ENCODE assay signal across 9 mouse cellular contexts in the genomic region with DNA sequence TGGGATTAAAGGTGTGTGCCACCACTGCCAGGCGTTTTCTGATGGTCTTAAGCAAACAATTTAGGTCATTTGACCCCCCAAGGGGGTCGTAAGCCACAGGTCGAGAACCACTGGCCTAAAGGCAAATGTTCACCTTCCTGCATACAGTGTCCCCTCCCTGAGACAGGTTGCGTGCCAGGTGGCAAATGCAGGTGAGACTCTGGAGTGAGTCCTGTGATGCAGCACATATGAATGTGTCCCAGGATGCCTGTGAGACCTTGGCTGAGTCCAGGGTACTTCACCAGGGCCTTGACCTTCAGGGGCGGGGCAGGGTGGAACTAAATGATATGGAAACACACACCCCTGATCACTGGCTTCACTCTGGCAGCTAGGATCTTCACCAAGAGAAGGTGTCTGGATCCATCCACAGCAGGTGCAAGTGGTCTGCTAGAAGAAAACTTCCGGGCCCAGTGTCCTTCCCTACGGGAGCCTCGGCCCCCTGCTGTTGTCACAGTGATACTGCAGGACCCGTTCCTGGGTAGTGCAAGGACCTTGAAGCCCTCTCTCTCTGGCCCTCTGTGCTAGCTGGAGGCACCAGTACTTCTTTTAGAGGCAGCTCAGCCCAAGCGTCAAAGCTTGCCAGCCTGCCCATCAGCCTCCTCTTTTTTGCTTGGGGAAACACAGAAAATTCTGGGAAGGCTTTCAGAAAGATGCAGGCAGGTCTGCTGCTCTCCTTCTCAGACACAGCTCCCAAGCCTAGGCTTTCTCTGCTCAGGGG. TPM values are rescaled to one million over a fixed set of nuclear protein-coding genes. Genes with fewer than 3 reads are reported as not detected.
DNase-seq lines count a peak whose midpoint lies in the region; ATAC-seq and TF ChIP-seq lines count a peak whose summit lies in the region.
"Had no signal": no experiment of that assay in that cellular context is flagged by ENCODE, and none has a peak within 500 bp of the region (broad histone marks: within the 10 kb centered on the region; RNA-seq: fewer than 3 reads in every experiment).

No protein-coding gene starts in this region.

- H3K27ac ChIP-seq in forebrain, postnatal 0 days (ENCODE audit: low read depth, low read length), result no peak overlapping the region
- H3K27ac ChIP-seq in forebrain, embryonic 12.5 days, result no peak overlapping the region
- no peak overlapping the region for H3K27ac ChIP-seq in testis, adult 2 months (ENCODE audit: control insufficient read depth, insufficient read depth, low read depth, low read length)
- no peak overlapping the region for H3K27ac ChIP-seq in embryonic fibroblast, embryonic 13.5 days (ENCODE audit: insufficient read depth, low read length)
- H3K27ac ChIP-seq in intestine, postnatal 0 days (ENCODE audit: low read depth, low read length), result no peak overlapping the region; the same call in 1 of the 2 replicates

- no peaks in the 10 kb centered on the region for H3K9me3 ChIP-seq in forebrain, postnatal 0 days (ENCODE audit: low read length)
- H3K9me3 ChIP-seq in forebrain, embryonic 12.5 days, result no peaks in the 10 kb centered on the region
- H3K9me3 ChIP-seq in intestine, postnatal 0 days (ENCODE audit: control insufficient read depth), result no peaks in the 10 kb centered on the region

- no peak overlapping the region for H3K9ac ChIP-seq in forebrain, postnatal 0 days
- H3K9ac ChIP-seq in forebrain, embryonic 12.5 days, result no peak overlapping the region
- H3K9ac ChIP-seq in intestine, postnatal 0 days (ENCODE audit: low read depth, low read length), result 0 out of 2 replicates have a peak overlapping the region, but pooled peaks have one; percentile 17

- H3K4me1 ChIP-seq in forebrain, postnatal 0 days (ENCODE audit: insufficient read depth), result peaks cover 8% of the 10 kb centered on the region
- H3K4me1 ChIP-seq in forebrain, embryonic 12.5 days, result peaks cover 38% of the 10 kb centered on the region
- peaks cover 13% of the 10 kb centered on the region for H3K4me1 ChIP-seq in testis, adult 2 months (ENCODE audit: control insufficient read depth, insufficient read depth, low read length)
- peaks cover 6% of the 10 kb centered on the region for H3K4me1 ChIP-seq in embryonic fibroblast, embryonic 13.5 days (ENCODE audit: control insufficient read depth, insufficient read depth, low read length)
- H3K4me1 ChIP-seq in intestine, postnatal 0 days (replicated peaks; ENCODE audit: control insufficient read depth, insufficient read depth, low read length), result peaks cover 23% of the 10 kb centered on the region; the same call in 1 of the 2 replicates

- no peak for DNase-seq in forebrain, postnatal 0 days
- DNase-seq in testis, postnatal 14 days (ENCODE audit: low spot score), result no peak
- peak; percentile 65 to 74 for DNase-seq in lung, postnatal 4 days
- peak; percentile 76 for DNase-seq in thymus, postnatal 25 days

- no peaks in the 10 kb centered on the region for H3K27me3 ChIP-seq in forebrain, postnatal 0 days (ENCODE audit: insufficient read depth, low read length)
- H3K27me3 ChIP-seq in forebrain, embryonic 12.5 days, result no peaks in the 10 kb centered on the region
- no peaks in the 10 kb centered on the region for H3K27me3 ChIP-seq in testis, adult 2 months (ENCODE audit: control insufficient read depth, insufficient read depth, low read length)
- H3K27me3 ChIP-seq in intestine, postnatal 0 days (replicated peaks; ENCODE audit: control insufficient read depth, insufficient read depth, low read length), result no peaks in the 10 kb centered on the region

- no peak overlapping the region for H3K4me3 ChIP-seq in forebrain, postnatal 0 days (ENCODE audit: low read depth, low read length)
- no peak overlapping the region for H3K4me3 ChIP-seq in forebrain, embryonic 12.5 days (replicated peaks)
- H3K4me3 ChIP-seq in testis, adult 2 months (ENCODE audit: control insufficient read depth, low read depth, low read length), result no peak overlapping the region
- H3K4me3 ChIP-seq in embryonic fibroblast, embryonic 13.5 days (ENCODE audit: insufficient read depth, low read length), result no peak overlapping the region
- H3K4me3 ChIP-seq in intestine, postnatal 0 days (ENCODE audit: low read depth, low read length), result no peak overlapping the region

- TF ChIP-seq CTCF in forebrain, postnatal 0 days (IDR thresholded peaks at IDR 0.05; ENCODE audit: low read depth), result peak; percentile 76
- peak; percentile 41; the same call in 1 of the 2 replicates for TF ChIP-seq CTCF in testis, adult 2 months (IDR thresholded peaks at IDR 0.05; ENCODE audit: control insufficient read depth, insufficient read depth, insufficient replicate concordance, low read depth, low read length)
- TF ChIP-seq CTCF in embryonic fibroblast, embryonic 13.5 days (IDR thresholded peaks at IDR 0.05; ENCODE audit: borderline replicate concordance, insufficient read depth, low read length), result peak; percentile 57; the same call in 1 of the 2 replicates
- TF ChIP-seq CTCF in intestine, postnatal 0 days (IDR thresholded peaks at IDR 0.05; ENCODE audit: low read depth), result peak; percentile 85

- 50% methylated on average over 10 of the region's 10 CpGs for WGBS in forebrain, postnatal 0 days
- WGBS in forebrain, embryonic 12.5 days, result 50% methylated on average over 10 of the region's 10 CpGs
- WGBS in intestine, postnatal 0 days, result 32% methylated on average over 10 of the region's 10 CpGs

- TF ChIP-seq POLR2A in testis, adult 2 months (IDR thresholded peaks at IDR 0.05; ENCODE audit: control insufficient read depth, low read depth, low read length), result no peak
- no peak for TF ChIP-seq POLR2A in embryonic fibroblast, embryonic 13.5 days (IDR thresholded peaks at IDR 0.05; ENCODE audit: low read depth, low read length)

- ATAC-seq in forebrain, postnatal 0 days, result no peak
- no peak for ATAC-seq in forebrain, embryonic 12.5 days (ENCODE audit: low FRiP score)
- ATAC-seq in intestine, postnatal 0 days, result no peak

- no peak overlapping the region for H3K4me2 ChIP-seq in forebrain, postnatal 0 days (ENCODE audit: low read depth)
- H3K4me2 ChIP-seq in forebrain, embryonic 12.5 days, result no peak overlapping the region
- H3K4me2 ChIP-seq in intestine, postnatal 0 days (replicated peaks; ENCODE audit: low read depth), result peak overlapping the region; percentile 30; the same call in 1 of the 2 replicates

- no peaks in the 10 kb centered on the region for H3K36me3 ChIP-seq in forebrain, postnatal 0 days (ENCODE audit: insufficient read depth)
- no peaks in the 10 kb centered on the region for H3K36me3 ChIP-seq in forebrain, embryonic 12.5 days (replicated peaks)
- no peaks in the 10 kb centered on the region for H3K36me3 ChIP-seq in testis, adult 2 months (ENCODE audit: control insufficient read depth, insufficient read depth, low read length)
- H3K36me3 ChIP-seq in intestine, postnatal 0 days (ENCODE audit: control insufficient read depth, insufficient read depth), result no peaks in the 10 kb centered on the region; the same call in 1 of the 2 replicates

RNA-seq across cellular contexts. Expression of a gene that starts 13.4 kb away (rescaled TPM):
- total RNA-seq in forebrain, postnatal 0 days (2014; rRNA removed), result not detected in 2 replicates
- not detected in 2 replicates for polyA plus RNA-seq in forebrain, postnatal 0 days (2015; fragmentation: Nextera tagmentation; extraction: Ambion mirVana)
- 0.46 and 0.52 TPM in 2 replicates for polyA plus RNA-seq in forebrain, embryonic 12.5 days (2016; fragmentation: Nextera tagmentation; extraction: Ambion mirVana)
- polyA plus RNA-seq in testis, adult 2 months (2012; rRNA removed), result not detected in 2 replicates
- not detected in 2 replicates for polyA plus RNA-seq in embryonic fibroblast, embryonic 13.5 days (2011; ENCODE audit: insufficient read length, low read depth, missing spikeins)
- 0.21 and 0.30 TPM in 2 replicates for polyA plus RNA-seq in intestine, postnatal 0 days (2015; fragmentation: Nextera tagmentation; extraction: Ambion mirVana)
- polyA plus RNA-seq: large intestine, adult 2 months had no signal

RNA-seq across cellular contexts. Expression of a gene that starts 16.8 kb away (rescaled TPM):
- total RNA-seq in forebrain, postnatal 0 days (2014; rRNA removed), result 112 and 116 TPM in 2 replicates
- 29.1 and 31.4 TPM in 2 replicates for polyA plus RNA-seq in forebrain, postnatal 0 days (2015; fragmentation: Nextera tagmentation; extraction: Ambion mirVana)
- polyA plus RNA-seq in forebrain, embryonic 12.5 days (2016; fragmentation: Nextera tagmentation; extraction: Ambion mirVana), result 24.4 and 28.5 TPM in 2 replicates
- 14.2 and 14.3 TPM in 2 replicates for polyA plus RNA-seq in testis, adult 2 months (2012; rRNA removed)
- polyA plus RNA-seq in embryonic fibroblast, embryonic 13.5 days (2011; ENCODE audit: insufficient read length, low read depth, missing spikeins), result 29.3 and 40.4 TPM in 2 replicates
- polyA plus RNA-seq in intestine, postnatal 0 days (2015; fragmentation: Nextera tagmentation; extraction: Ambion mirVana), result 53.2 and 56.8 TPM in 2 replicates

RNA-seq across cellular contexts. Expression of a gene that starts 26.8 kb away (rescaled TPM):
- 74.2 and 75.5 TPM in 2 replicates for total RNA-seq in forebrain, postnatal 0 days (2014; rRNA removed)
- polyA plus RNA-seq in forebrain, postnatal 0 days (2015; fragmentation: Nextera tagmentation; extraction: Ambion mirVana), result 121 and 162 TPM in 2 replicates
- polyA plus RNA-seq in forebrain, embryonic 12.5 days (2016; fragmentation: Nextera tagmentation; extraction: Ambion mirVana), result 834 and 889 TPM in 2 replicates
- 9.6 TPM in 2 replicates for polyA plus RNA-seq in testis, adult 2 months (2012; rRNA removed)
- 29.2 and 148 TPM in 2 replicates for polyA plus RNA-seq in embryonic fibroblast, embryonic 13.5 days (2011; ENCODE audit: insufficient read length, low read depth, missing spikeins)
- polyA plus RNA-seq in intestine, postnatal 0 days (2015; fragmentation: Nextera tagmentation; extraction: Ambion mirVana), result 119 and 128 TPM in 2 replicates

RNA-seq across cellular contexts. Expression of a gene that starts 31.8 kb away (rescaled TPM):
- 4.0 and 7.0 TPM in 2 replicates for total RNA-seq in forebrain, postnatal 0 days (2014; rRNA removed)
- polyA plus RNA-seq in forebrain, postnatal 0 days (2015; fragmentation: Nextera tagmentation; extraction: Ambion mirVana), result 1.1 and 1.3 TPM in 2 replicates
- 0.31 and 0.72 TPM in 2 replicates for polyA plus RNA-seq in forebrain, embryonic 12.5 days (2016; fragmentation: Nextera tagmentation; extraction: Ambion mirVana)
- 20.3 and 23.6 TPM in 2 replicates for polyA plus RNA-seq in testis, adult 2 months (2012; rRNA removed)
- polyA plus RNA-seq in embryonic fibroblast, embryonic 13.5 days (2011; ENCODE audit: insufficient read length, low read depth, missing spikeins), result not detected in 2 replicates
- polyA plus RNA-seq in intestine, postnatal 0 days (2015; fragmentation: Nextera tagmentation; extraction: Ambion mirVana), result 0.24 and 0.26 TPM in 2 replicates

Comparison
In these comparisons a context has a peak if more than half of its experiments do, and no peak if none do; other contexts are left out.
1. DNase-seq: peak in lung, postnatal 4 days (2 of 2) and thymus, postnatal 25 days (single experiment); none in forebrain, postnatal 0 days (single experiment) and testis, postnatal 14 days (single experiment).
2. Peak in every context shown above with its lines, with median percentiles within 50 percentile points of each other: CTCF ChIP-seq.